Mouse (Mus musculus) liver, embryonic 14.5 days (tissue): ENCODE results near the gene Snap91.

Experiments
- CTCF ChIP-seq: IDR thresholded peaks from 2 replicates; pipeline ENCODE4 v1.5.1; 2016; ENCODE audit warnings: antibody characterized with exemption, low read depth, control low read depth
- EP300 ChIP-seq: IDR thresholded peaks from 2 replicates; pipeline ENCODE4 v1.6.1; 2016; ENCODE audit warnings: antibody characterized with exemption, low read depth

GRCm38 (mm10) chr9:86899502-86900199, 19.2 kb upstream of the Snap91 start:
- no peak for TF ChIP-seq CTCF
- no peak for TF ChIP-seq EP300
